Mouse (Mus musculus) ovary, postnatal 14 days (tissue): ENCODE data around the gene Supt5.

Experiments used
- DNase-seq: peaks from one replicate; pipeline ENCODE4 v3.0.0; 2022; ENCODE audit warnings: low spot score

The Supt5 gene

GRCm38 (mm10) chr7:28301616-28302433 is 36.7 kb downstream of the Supt5 start, which contains the start of gene Dll3:
Dll3 (minus strand) TSS chr7:28302238.
- no peak for DNase-seq

- DNase-seq, result no peak
Measured at GRCm38 (mm10) chr7:28298837-28299625, 39.5 kb downstream of the Supt5 start.

GRCm38 (mm10) chr7:28294481-28294880 is 44.1 kb downstream of the Supt5 start:
- peak; percentile 57 for DNase-seq

- no peak for DNase-seq
Measured at GRCm38 (mm10) chr7:28290638-28291590, 47.6 kb downstream of the Supt5 start, which contains the start of gene Selenov. Selenov (minus strand) TSS chr7:28291186.

GRCm38 (mm10) chr7:28290165-28290564 is 48.4 kb downstream of the Supt5 start:
- no peak for DNase-seq

GRCm38 (mm10) chr7:28280630-28281029 is 57.9 kb downstream of the Supt5 start:
- no peak for DNase-seq

GRCm38 (mm10) chr7:28278279-28278652 is 60.3 kb downstream of the Supt5 start:
- DNase-seq, result no peak

- DNase-seq, result peak; percentile 98
Measured at GRCm38 (mm10) chr7:28277615-28278278, 60.8 kb downstream of the Supt5 start, which contains the start of gene Eid2b. Eid2b (plus strand) TSS chr7:28277739.

GRCm38 (mm10) chr7:28277237-28277614 is 61.3 kb downstream of the Supt5 start:
- DNase-seq, result no peak

- no peak for DNase-seq
Measured at GRCm38 (mm10) chr7:28271761-28272160, 66.8 kb downstream of the Supt5 start.

- no peak for DNase-seq
Measured at GRCm38 (mm10) chr7:28269355-28269754, 69.2 kb downstream of the Supt5 start.

- DNase-seq, result no peak
Measured at GRCm38 (mm10) chr7:28268576-28268975, 70.0 kb downstream of the Supt5 start.

GRCm38 (mm10) chr7:28268042-28268531 is 70.5 kb downstream of the Supt5 start:
- peak; percentile 36 for DNase-seq

GRCm38 (mm10) chr7:28267129-28268041 is 71.2 kb downstream of the Supt5 start, which contains the start of gene Eid2:
Eid2 (plus strand) TSS chr7:28267881.
- DNase-seq, result peak; percentile 70

- no peak for DNase-seq
Measured at GRCm38 (mm10) chr7:28265391-28265790, 73.2 kb downstream of the Supt5 start.
